Mouse (Mus musculus): Measurements from ENCODE around the gene Acan. TPM values are rescaled to one million over a fixed set of nuclear protein-coding genes. Genes with fewer than 3 reads are reported as not detected.

The Acan gene
- total RNA-seq (2021) = under 1 TPM; 0.10 to 0.27 TPM
- long read RNA-seq, experiment 1 = 0 reads
- long read RNA-seq, experiment 2 = 0 reads

- intact Hi-C loops (cut with DNase I) = no loop called here
Measured at GRCm38 (mm10) chr7:79053383-79053889, at the start of gene Acan. Acan (plus strand) TSS chr7:79053483.

GRCm38 (mm10) chr7:79021293-79021905, 31.9 kb upstream of the Acan start:
- no peak for DNase-seq
- intact Hi-C loops (cut with DNase I) = no loop called here

More at GRCm38 (mm10) chr7:79053383-79053889, at the start of gene Acan:
- DNase-seq = no peak

GRCm38 (mm10) chr7:79029138-79029537, 24.1 kb upstream of the Acan start:
- intact Hi-C loops (cut with DNase I) = no loop called here
- no peak for DNase-seq

- intact Hi-C loops (cut with DNase I) = no loop called here
- DNase-seq = no peak
Measured at GRCm38 (mm10) chr7:79033745-79034144, 19.5 kb upstream of the Acan start.

GRCm38 (mm10) chr7:79034521-79034920, 18.8 kb upstream of the Acan start:
- intact Hi-C loops (cut with DNase I) = no loop called here
- no peak for DNase-seq

GRCm38 (mm10) chr7:79052081-79052480, 1.2 kb upstream of the Acan start:
- intact Hi-C loops (cut with DNase I) = no loop called here
- DNase-seq = no peak

GRCm38 (mm10) chr7:79052521-79053382, 531 bp upstream of the Acan start:
- intact Hi-C loops (cut with DNase I) = no loop called here
- no peak for DNase-seq

- intact Hi-C loops (cut with DNase I) = no loop called here
- DNase-seq = no peak
Measured at GRCm38 (mm10) chr7:79054111-79054510, 828 bp downstream of the Acan start.

- intact Hi-C loops (cut with DNase I) = no loop called here
- DNase-seq = no peak
Measured at GRCm38 (mm10) chr7:79058546-79058945, 5.3 kb downstream of the Acan start.

- intact Hi-C loops (cut with DNase I) = no loop called here
Measured at GRCm38 (mm10) chr7:79067466-79067865, 14.2 kb downstream of the Acan start.

GRCm38 (mm10) chr7:79068231-79068630, 14.9 kb downstream of the Acan start:
- no peak for DNase-seq
- intact Hi-C loops (cut with DNase I) = no loop called here

More at GRCm38 (mm10) chr7:79067466-79067865, 14.2 kb downstream of the Acan start:
- no peak for DNase-seq

- intact Hi-C loops (cut with DNase I) = loop anchor here (1.0 kb wide), 1 partner anchor 155 kb away; no protein-coding TSS in a partner anchor
- no peak for DNase-seq
Measured at GRCm38 (mm10) chr7:79079212-79079611, 25.9 kb downstream of the Acan start.

GRCm38 (mm10) chr7:79080572-79081399, 27.5 kb downstream of the Acan start:
- peak; percentile 21 to 40 for DNase-seq
- intact Hi-C loops (cut with DNase I) = no loop called here

- no peak for DNase-seq
- intact Hi-C loops (cut with DNase I) = no loop called here
Measured at GRCm38 (mm10) chr7:79089111-79089510, 35.8 kb downstream of the Acan start.

GRCm38 (mm10) chr7:79096492-79096891, 43.2 kb downstream of the Acan start:
- DNase-seq = no peak
- intact Hi-C loops (cut with DNase I) = no loop called here

- DNase-seq = no peak
- intact Hi-C loops (cut with DNase I) = no loop called here
Measured at GRCm38 (mm10) chr7:79113848-79114247, 60.6 kb downstream of the Acan start.

GRCm38 (mm10) chr7:79123465-79123864, 70.2 kb downstream of the Acan start:
- DNase-seq = no peak
- intact Hi-C loops (cut with DNase I) = no loop called here

GRCm38 (mm10) chr7:79129883-79130282, 76.6 kb downstream of the Acan start:
- no peak for DNase-seq
- intact Hi-C loops (cut with DNase I) = no loop called here

- intact Hi-C loops (cut with DNase I) = no loop called here
- no peak for DNase-seq
Measured at GRCm38 (mm10) chr7:79130385-79130784, 77.1 kb downstream of the Acan start.

- intact Hi-C loops (cut with DNase I) = no loop called here
- DNase-seq = no peak
Measured at GRCm38 (mm10) chr7:79130843-79131444, 77.7 kb downstream of the Acan start, which contains the start of gene Hapln3. Hapln3 (minus strand) TSS chr7:79131018.

Data from gastrocnemius, postnatal 36 days (tissue).